Mouse (Mus musculus) hindbrain, embryonic 12.5 days (tissue): ENCODE data around the gene Zfhx3. TPM values are rescaled to one million over a fixed set of nuclear protein-coding genes. Genes with fewer than 3 reads are reported as not detected.
A peak's percentile ranks its signal among the peaks of the same experiment; 100 is the strongest.

ENCODE experiments used
- ATAC-seq: fragments of 200-750 bp; cut with Nextera tagmentation; 2 replicates; pipeline ENCODE4 v1.8.0; 2017; ENCODE audit warnings: moderate TSS enrichment; ENCODE audit not compliant: low FRiP score
- H3K27ac ChIP-seq: fragments of 300-500 bp; sonication (generic); 2 replicates; pipeline ENCODE4 v1.5.1; 2016; ENCODE audit warnings: mild to moderate bottlenecking
- H3K27me3 ChIP-seq: fragments of 300-500 bp; sonication (generic); 2 replicates; pipeline ENCODE4 v1.6.1; 2016; ENCODE audit warnings: mild to moderate bottlenecking
- H3K36me3 ChIP-seq: fragments of 300-500 bp; sonication (generic); 2 replicates; pipeline ENCODE4 v1.6.1; 2016; ENCODE audit warnings: mild to moderate bottlenecking
- H3K4me1 ChIP-seq: fragments of 300-500 bp; sonication (generic); 2 replicates; pipeline ENCODE4 v1.6.1; 2016
- H3K4me2 ChIP-seq: fragments of 300-500 bp; sonication (generic); replicated peaks from 2 replicates; pipeline ENCODE4 v1.6.1; 2016; ENCODE audit warnings: mild to moderate bottlenecking
- H3K4me3 ChIP-seq: fragments of 300-500 bp; sonication (generic); 2 replicates; pipeline ENCODE4 v1.5.1; 2016; ENCODE audit warnings: mild to moderate bottlenecking
- H3K9ac ChIP-seq: fragments of 300-500 bp; sonication (generic); 2 replicates; pipeline ENCODE4 v1.6.1; 2016; ENCODE audit warnings: mild to moderate bottlenecking, moderate library complexity
- H3K9me3 ChIP-seq: fragments of 300-500 bp; sonication (generic); replicated peaks from 2 replicates; pipeline ENCODE4 v1.6.1; 2016; ENCODE audit warnings: mild to moderate bottlenecking
- WGBS: fragments of 180-500 bp; shearing (Covaris S2); methylation state at CpG from one replicate; pipeline ENCODE4 v1.1.7; 2016; 5-methylcytosine and 5-hydroxymethylcytosine counted together
- polyA plus RNA-seq: library from polyadenylated mRNA; unstranded; fragments of >200 nt; fragmentation: Nextera tagmentation; extraction: Ambion mirVana; gene quantifications from 2 replicates; pipeline ENCODE4 v1.2.1, GENCODE M21; 2016

The Zfhx3 gene
- polyA plus RNA-seq, 1 experiment from 2014 or later = 56.8 TPM

- Histone ChIP-seq H3K27me3 (no peaks in the 10 kb centered on the region), H3K36me3 (no peaks in the 10 kb centered on the region), H3K9ac (no peak overlapping the region), H3K4me3 (no peak overlapping the region), H3K9me3 (no peaks in the 10 kb centered on the region), H3K27ac (no peak overlapping the region), H3K4me1 (no peaks in the 10 kb centered on the region), H3K4me2 (no peak overlapping the region)
- ATAC-seq = no peak
- WGBS = 90% methylated on average over 2 of the region's 2 CpGs
Measured at GRCm38 (mm10) chr8:108125053-108125452, 182.6 kb downstream of the Zfhx3 start.

DNA sequence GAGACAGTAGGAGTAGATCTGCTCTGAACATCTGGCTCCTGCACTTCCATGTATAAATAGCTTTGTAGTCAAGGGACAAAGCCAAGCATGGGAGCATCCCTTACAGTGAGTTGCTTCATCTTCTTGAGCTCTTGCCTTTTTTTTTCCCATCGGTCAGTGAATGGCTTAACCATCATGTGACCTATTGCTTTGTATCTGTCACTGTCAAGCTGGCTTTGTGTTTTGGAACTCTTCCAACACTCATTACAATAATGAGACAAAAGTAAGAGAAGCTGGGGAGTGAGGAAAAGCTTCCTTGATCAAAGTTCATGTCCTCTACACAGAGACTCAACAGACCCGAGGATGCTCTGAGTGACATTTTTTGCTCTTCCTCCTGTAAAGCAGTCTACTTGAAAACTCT is 183.0 kb downstream of the Zfhx3 start:
- WGBS = 38% methylated on average over 2 of the region's 2 CpGs
- H3K27me3 ChIP-seq = no peaks in the 10 kb centered on the region
- no peaks in the 10 kb centered on the region for H3K9me3 ChIP-seq
- H3K4me3 ChIP-seq = no peak overlapping the region
- ATAC-seq = no peak
- H3K4me1 ChIP-seq = no peaks in the 10 kb centered on the region
- H3K27ac ChIP-seq = no peak overlapping the region
- no peak overlapping the region for H3K9ac ChIP-seq
- H3K4me2 ChIP-seq = no peak overlapping the region
- no peaks in the 10 kb centered on the region for H3K36me3 ChIP-seq

- WGBS = 67% methylated on average over 5 of the region's 5 CpGs
- H3K27ac ChIP-seq = no peak overlapping the region
Measured at GRCm38 (mm10) chr8:108146536-108146935, 204.1 kb downstream of the Zfhx3 start.

GRCm38 (mm10) chr8:108148599-108149249 is 206.3 kb downstream of the Zfhx3 start:
- H3K4me1 ChIP-seq = peaks cover 8% of the 10 kb centered on the region; the same call in 1 of the 2 replicates
- H3K36me3 ChIP-seq = no peaks in the 10 kb centered on the region
- H3K4me2 ChIP-seq = no peak overlapping the region
- 70% methylated on average over 15 of the region's 15 CpGs for WGBS
- no peaks in the 10 kb centered on the region for H3K9me3 ChIP-seq
- H3K9ac ChIP-seq = no peak overlapping the region
- H3K27ac ChIP-seq = no peak overlapping the region
- H3K4me3 ChIP-seq = no peak overlapping the region
- ATAC-seq = no peak
- no peaks in the 10 kb centered on the region; the same call in 1 of the 2 replicates for H3K27me3 ChIP-seq

More at GRCm38 (mm10) chr8:108146536-108146935, 204.1 kb downstream of the Zfhx3 start:
- H3K4me1 ChIP-seq = peaks cover 8% of the 10 kb centered on the region; the same call in 1 of the 2 replicates
- no peak overlapping the region for H3K4me2 ChIP-seq
- no peak overlapping the region for H3K9ac ChIP-seq
- no peaks in the 10 kb centered on the region for H3K9me3 ChIP-seq
- no peak overlapping the region for H3K4me3 ChIP-seq
- H3K36me3 ChIP-seq = no peaks in the 10 kb centered on the region
- no peaks in the 10 kb centered on the region; the same call in 1 of the 2 replicates for H3K27me3 ChIP-seq
- ATAC-seq = no peak

DNA sequence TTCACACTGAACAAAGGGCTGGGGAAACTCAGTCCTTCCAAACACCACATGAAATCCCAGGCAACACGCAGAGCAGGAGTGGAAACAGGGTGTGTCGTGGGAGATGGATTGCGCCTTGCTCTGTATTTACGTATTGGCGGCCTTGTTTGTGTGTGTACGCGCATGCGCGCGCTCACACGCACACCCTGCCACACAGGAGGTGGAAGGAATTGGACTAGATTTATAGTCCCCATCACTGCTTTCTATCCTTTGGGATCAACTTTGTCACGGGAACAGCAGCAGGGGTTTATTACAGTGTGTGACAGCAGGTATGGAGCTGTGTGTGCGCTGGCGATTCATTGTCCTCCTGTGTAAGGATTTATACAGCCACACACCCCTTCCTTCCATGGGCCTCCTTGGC is 228.4 kb downstream of the Zfhx3 start:
- no peak overlapping the region for H3K9ac ChIP-seq
- ATAC-seq = no peak
- no peak overlapping the region for H3K4me2 ChIP-seq
- H3K9me3 ChIP-seq = no peaks in the 10 kb centered on the region
- no peak overlapping the region for H3K4me3 ChIP-seq
- no peaks in the 10 kb centered on the region for H3K4me1 ChIP-seq
- 0 out of 2 replicates have a peak overlapping the region, but pooled peaks have one; percentile 40 for H3K27ac ChIP-seq
- H3K36me3 ChIP-seq = no peaks in the 10 kb centered on the region
- WGBS = 80% methylated on average over 14 of the region's 14 CpGs
- H3K27me3 ChIP-seq = no peaks in the 10 kb centered on the region; the same call in 1 of the 2 replicates

DNA sequence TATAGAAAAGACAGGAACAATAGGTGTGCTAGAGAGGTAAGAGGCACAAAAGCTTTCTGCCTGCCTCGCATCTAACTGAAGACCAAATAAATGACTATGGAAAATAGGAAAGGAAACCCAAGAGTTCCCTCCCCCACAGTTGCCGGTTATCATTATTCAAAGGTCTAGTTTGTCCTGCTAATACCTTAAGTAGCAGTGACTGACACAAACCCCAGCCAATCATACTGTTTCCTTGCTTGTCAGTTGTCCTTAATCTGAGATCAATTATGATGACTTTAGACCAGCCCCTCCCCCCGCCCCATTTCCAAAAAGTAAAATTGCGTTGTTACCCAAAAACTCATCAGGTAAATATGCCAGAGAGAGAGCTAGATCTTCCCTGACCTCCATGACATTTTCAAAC is 240.9 kb downstream of the Zfhx3 start:
- Histone ChIP-seq H3K27ac (no peak overlapping the region), H3K4me2 (no peak overlapping the region), H3K4me1 (0 out of 2 replicates have a peak, but pooled peaks cover 2% of the 10 kb centered on the region), H3K9me3 (no peaks in the 10 kb centered on the region), H3K9ac (no peak overlapping the region), H3K4me3 (no peak overlapping the region), H3K27me3 (no peaks in the 10 kb centered on the region), H3K36me3 (no peaks in the 10 kb centered on the region)
- ATAC-seq = no peak
- WGBS = 87% methylated on average over 4 of the region's 4 CpGs

- 0 out of 2 replicates have a peak, but pooled peaks cover 2% of the 10 kb centered on the region for H3K4me1 ChIP-seq
- H3K36me3 ChIP-seq = no peaks in the 10 kb centered on the region
- no peaks in the 10 kb centered on the region for H3K27me3 ChIP-seq
- H3K4me3 ChIP-seq = no peak overlapping the region
- H3K4me2 ChIP-seq = no peak overlapping the region
- ATAC-seq = no peak
- no peaks in the 10 kb centered on the region for H3K9me3 ChIP-seq
- no peak overlapping the region for H3K27ac ChIP-seq
- 83% methylated on average over 8 of the region's 8 CpGs for WGBS
- H3K9ac ChIP-seq = no peak overlapping the region
Measured at GRCm38 (mm10) chr8:108183948-108184347, 241.5 kb downstream of the Zfhx3 start.

- 0 out of 2 replicates have a peak, but pooled peaks cover 2% of the 10 kb centered on the region for H3K4me1 ChIP-seq
- H3K9ac ChIP-seq = no peak overlapping the region
- H3K4me3 ChIP-seq = no peak overlapping the region
- ATAC-seq = no peak
- no peak overlapping the region for H3K27ac ChIP-seq
- H3K4me2 ChIP-seq = no peak overlapping the region
- no peaks in the 10 kb centered on the region for H3K36me3 ChIP-seq
- WGBS = 90% methylated on average over 3 of the region's 3 CpGs
- H3K27me3 ChIP-seq = no peaks in the 10 kb centered on the region
- H3K9me3 ChIP-seq = no peaks in the 10 kb centered on the region
Measured at GRCm38 (mm10) chr8:108186289-108186688, 243.8 kb downstream of the Zfhx3 start.

GRCm38 (mm10) chr8:108188044-108188443 is 245.6 kb downstream of the Zfhx3 start:
- H3K27ac ChIP-seq = no peak overlapping the region
- H3K9ac ChIP-seq = no peak overlapping the region
- no peak overlapping the region for H3K4me2 ChIP-seq
- no peaks in the 10 kb centered on the region for H3K9me3 ChIP-seq
- no peak overlapping the region for H3K4me3 ChIP-seq
- H3K36me3 ChIP-seq = no peaks in the 10 kb centered on the region
- ATAC-seq = no peak
- H3K4me1 ChIP-seq = 0 out of 2 replicates have a peak, but pooled peaks cover 1% of the 10 kb centered on the region
- no peaks in the 10 kb centered on the region for H3K27me3 ChIP-seq
- 77% methylated on average over 4 of the region's 4 CpGs for WGBS

DNA sequence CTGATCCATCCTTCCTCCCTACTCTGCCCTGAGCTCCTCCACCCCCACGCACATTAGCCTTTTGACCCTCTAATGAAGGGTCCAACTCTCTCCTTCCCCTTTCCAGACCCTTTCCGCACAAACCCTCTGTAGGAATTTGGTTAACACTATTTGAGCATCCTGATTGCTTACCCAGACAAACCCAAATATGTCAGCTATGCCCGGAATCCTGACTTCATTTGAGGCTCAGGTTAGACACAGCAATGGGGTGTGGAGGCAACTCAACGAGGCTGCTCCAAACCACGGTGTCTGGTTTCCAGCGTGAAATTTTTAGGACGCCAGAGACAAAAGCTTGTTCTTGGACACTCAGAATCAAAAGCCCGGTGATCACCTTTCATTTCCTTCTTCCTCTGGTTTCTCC is 252.1 kb downstream of the Zfhx3 start:
- Histone ChIP-seq H3K4me1 (no peaks in the 10 kb centered on the region), H3K36me3 (no peaks in the 10 kb centered on the region), H3K27me3 (no peaks in the 10 kb centered on the region), H3K4me3 (no peak overlapping the region), H3K4me2 (no peak overlapping the region), H3K27ac (no peak overlapping the region), H3K9me3 (no peaks in the 10 kb centered on the region), H3K9ac (no peak overlapping the region)
- no peak for ATAC-seq
- WGBS = 39% methylated on average over 8 of the region's 8 CpGs

DNA sequence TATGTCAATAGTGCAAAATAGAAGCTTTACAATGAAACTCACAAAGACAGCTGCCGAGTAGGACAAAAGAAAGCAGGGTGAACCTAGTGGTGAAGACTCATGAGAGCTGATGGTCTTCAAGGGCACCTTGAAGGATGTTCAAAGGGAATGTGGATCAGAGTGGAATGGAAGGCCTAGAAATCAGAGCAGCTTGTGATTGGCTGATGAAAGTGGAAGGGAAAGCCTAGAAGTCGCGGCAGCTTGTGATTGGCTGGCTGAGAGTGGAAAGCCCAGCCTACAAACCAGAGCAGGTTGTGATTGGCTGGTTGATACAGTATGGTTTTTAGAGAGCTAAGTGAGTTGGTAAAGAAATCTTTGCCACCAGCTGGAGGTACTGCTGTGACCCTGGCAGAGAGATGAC is 272.6 kb downstream of the Zfhx3 start:
- WGBS = 87% methylated on average over 3 of the region's 3 CpGs
- H3K9ac ChIP-seq = no peak overlapping the region
- no peak overlapping the region for H3K4me2 ChIP-seq
- H3K9me3 ChIP-seq = no peaks in the 10 kb centered on the region
- H3K4me1 ChIP-seq = peaks cover 12% of the 10 kb centered on the region
- no peak for ATAC-seq
- H3K36me3 ChIP-seq = no peaks in the 10 kb centered on the region
- H3K27ac ChIP-seq = no peak overlapping the region
- no peaks in the 10 kb centered on the region; the same call in 1 of the 2 replicates for H3K27me3 ChIP-seq
- no peak overlapping the region for H3K4me3 ChIP-seq

DNA sequence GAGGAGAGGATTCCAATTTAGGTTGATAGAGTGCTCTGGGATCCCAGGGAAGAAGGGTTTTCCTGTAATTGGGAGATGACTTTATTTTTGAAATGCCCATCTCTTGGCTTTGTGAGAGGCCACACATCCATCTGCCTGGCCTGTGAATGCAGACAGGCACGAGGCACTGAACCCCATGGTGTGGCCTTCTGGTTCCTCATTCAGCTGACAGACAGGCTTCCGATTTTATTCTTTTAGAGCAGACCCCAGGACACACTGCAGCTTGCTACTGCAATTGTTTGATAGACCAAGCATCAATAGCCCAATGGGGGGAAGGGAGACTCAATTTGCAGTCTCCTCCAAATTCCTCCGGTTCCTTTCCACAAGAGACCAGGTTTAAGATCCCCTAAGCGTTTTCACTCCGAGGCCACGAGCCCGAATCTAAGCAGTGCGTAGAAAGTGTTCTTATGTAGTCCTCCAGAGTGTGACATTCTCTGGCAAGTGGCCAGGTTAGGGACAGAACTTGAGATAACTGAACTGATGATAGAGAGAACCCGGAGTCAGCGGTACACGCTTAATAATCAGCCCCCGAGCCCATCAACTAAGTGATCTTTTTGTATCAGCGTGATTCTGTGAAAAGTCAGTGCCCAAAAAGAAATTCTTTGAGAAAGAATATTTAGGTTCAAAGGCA is 275.9 kb downstream of the Zfhx3 start:
- Histone ChIP-seq H3K4me1 (peaks cover 12% of the 10 kb centered on the region), H3K36me3 (no peaks in the 10 kb centered on the region), H3K27ac (peak overlapping the region; percentile 76), H3K4me2 (0 out of 2 replicates have a peak overlapping the region, but pooled peaks have one; percentile 12), H3K9ac (no peak overlapping the region), H3K9me3 (no peaks in the 10 kb centered on the region), H3K27me3 (peaks cover 9% of the 10 kb centered on the region; the same call in 1 of the 2 replicates), H3K4me3 (no peak overlapping the region)
- 0 out of 2 replicates have a peak, but pooled peaks have one; percentile 48 for ATAC-seq
- 24% methylated on average over 13 of the region's 13 CpGs for WGBS
